Mouse (Mus musculus): ENCODE results near the gene Tex45. TPM values are rescaled to one million over a fixed set of nuclear protein-coding genes. Genes with fewer than 3 reads are reported as not detected.

The Tex45 gene
- polyA plus RNA-seq, 1 experiment from 2014 or later, result not detected

DNA sequence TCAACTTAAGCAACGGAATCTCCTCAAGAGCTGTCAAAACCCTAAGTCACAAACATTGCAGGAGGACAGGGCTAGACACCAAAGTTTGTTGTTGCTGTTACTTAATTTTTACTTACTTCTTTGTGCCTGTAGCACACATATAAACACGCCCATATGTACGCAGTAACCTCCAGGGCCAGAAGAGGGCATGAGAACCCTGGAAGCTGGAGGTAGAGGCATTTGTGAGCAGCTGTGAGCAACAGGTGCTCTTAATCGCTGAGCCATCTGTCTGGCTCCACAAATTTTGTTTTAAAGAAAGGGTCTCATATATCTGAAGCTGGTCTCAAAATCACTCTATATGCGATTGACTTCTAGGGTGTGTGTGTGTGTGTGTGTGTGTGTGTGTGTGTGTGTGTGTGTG, 6.4 kb upstream of the Tex45 start:
- ATAC-seq (peak; percentile 29; the same call in 1 of the 2 replicates), DNase-seq (peak; percentile 67)
- Histone ChIP-seq H3K4me1 (ENCODE audit: insufficient read depth) (peaks cover 6% of the 10 kb centered on the region; the same call in 1 of the 2 replicates), H3K9me3 (ENCODE audit: low read length) (no peaks in the 10 kb centered on the region), H3K27me3 (ENCODE audit: insufficient read depth, low read length) (no peaks in the 10 kb centered on the region), H3K9ac (replicated peaks) (no peak overlapping the region), H3K4me2 (ENCODE audit: low read depth, low read length) (no peak overlapping the region), H3K27ac (ENCODE audit: low read depth) (peak overlapping the region; percentile 39; the same call in 1 of the 2 replicates), H3K4me3 (ENCODE audit: low read depth, low read length) (no peak overlapping the region), H3K36me3 (replicated peaks; ENCODE audit: insufficient read depth, low read length) (peaks cover 6% of the 10 kb centered on the region; the same call in 1 of the 2 replicates)
- TF ChIP-seq CTCF (IDR thresholded peaks at IDR 0.05; ENCODE audit: low read depth), result peak; percentile 78
- TF ChIP-seq EP300 (IDR thresholded peaks at IDR 0.05; ENCODE audit: low read depth), result no peak
- WGBS (ENCODE audit: insufficient replicate concordance), result 64% methylated on average over 5 of the region's 5 CpGs

DNA sequence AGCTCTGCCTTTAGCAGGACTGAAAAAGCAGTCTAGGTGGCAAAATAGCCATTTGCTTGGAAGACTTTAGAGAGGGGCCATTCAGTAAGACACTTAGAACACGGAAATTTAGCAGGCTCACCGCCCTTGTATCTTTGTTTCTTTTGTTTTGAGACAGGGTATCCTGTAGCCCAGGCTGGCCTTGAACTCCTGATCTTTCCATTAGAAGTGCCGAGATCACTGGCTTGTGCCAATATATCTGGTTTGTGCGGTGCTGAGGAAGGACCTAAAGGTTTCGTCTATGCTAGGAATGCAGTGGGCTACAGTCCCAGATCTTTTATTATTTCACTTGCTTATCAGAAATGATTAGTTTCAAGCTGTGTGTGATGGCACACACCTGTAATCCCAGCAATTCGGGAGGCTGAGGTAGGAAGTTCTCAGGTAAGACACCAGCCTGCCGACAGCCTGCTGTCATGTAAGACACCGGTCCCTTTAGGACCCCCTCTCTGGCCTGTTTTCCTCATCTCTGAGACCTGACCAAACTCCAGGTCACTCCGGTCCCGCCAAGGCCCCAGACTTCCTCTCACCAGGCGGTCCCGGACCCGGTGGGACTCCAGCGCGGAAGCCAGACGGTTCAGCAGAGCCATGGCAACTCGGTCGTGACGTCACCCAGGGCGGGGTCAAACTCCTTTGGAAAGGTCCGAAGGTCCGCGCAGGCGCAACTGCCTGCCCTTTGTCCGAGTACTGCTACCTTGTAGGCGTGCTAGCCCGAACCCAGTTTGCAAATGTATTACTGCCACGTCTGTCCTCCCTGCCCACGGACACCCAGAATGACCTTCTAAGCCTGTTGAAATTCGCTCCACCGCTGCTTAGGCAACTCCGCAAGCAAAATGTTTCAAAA, 3.4 kb upstream of the Tex45 start, which contains the start of gene Pex11g:
Pex11g (minus strand) TSS at position 675 of the 880 bp plus-strand sequence.
- Histone ChIP-seq H3K36me3 (replicated peaks; ENCODE audit: insufficient read depth, low read length) (no peaks in the 10 kb centered on the region), H3K9me3 (ENCODE audit: low read length) (no peaks in the 10 kb centered on the region), H3K4me3 (ENCODE audit: low read depth, low read length) (peak within 1 kb of the TSS; percentile 53), H3K27me3 (ENCODE audit: insufficient read depth, low read length) (no peaks in the 10 kb centered on the region), H3K4me2 (ENCODE audit: low read depth, low read length) (peak within 1 kb of the TSS; percentile 78), H3K27ac (ENCODE audit: low read depth) (peak within 1 kb of the TSS; percentile 88), H3K4me1 (ENCODE audit: insufficient read depth) (peaks cover 6% of the 10 kb centered on the region; the same call in 1 of the 2 replicates), H3K9ac (replicated peaks) (peak within 1 kb of the TSS; percentile 71)
- WGBS (ENCODE audit: insufficient replicate concordance), result 4% methylated on average over 32 of the region's 32 CpGs
- ATAC-seq (peak; percentile 94), DNase-seq (peak; percentile 98)
- peak; percentile 66 for TF ChIP-seq EP300 (IDR thresholded peaks at IDR 0.05; ENCODE audit: low read depth)
- TF ChIP-seq CTCF (IDR thresholded peaks at IDR 0.05; ENCODE audit: low read depth), result no peak

DNA sequence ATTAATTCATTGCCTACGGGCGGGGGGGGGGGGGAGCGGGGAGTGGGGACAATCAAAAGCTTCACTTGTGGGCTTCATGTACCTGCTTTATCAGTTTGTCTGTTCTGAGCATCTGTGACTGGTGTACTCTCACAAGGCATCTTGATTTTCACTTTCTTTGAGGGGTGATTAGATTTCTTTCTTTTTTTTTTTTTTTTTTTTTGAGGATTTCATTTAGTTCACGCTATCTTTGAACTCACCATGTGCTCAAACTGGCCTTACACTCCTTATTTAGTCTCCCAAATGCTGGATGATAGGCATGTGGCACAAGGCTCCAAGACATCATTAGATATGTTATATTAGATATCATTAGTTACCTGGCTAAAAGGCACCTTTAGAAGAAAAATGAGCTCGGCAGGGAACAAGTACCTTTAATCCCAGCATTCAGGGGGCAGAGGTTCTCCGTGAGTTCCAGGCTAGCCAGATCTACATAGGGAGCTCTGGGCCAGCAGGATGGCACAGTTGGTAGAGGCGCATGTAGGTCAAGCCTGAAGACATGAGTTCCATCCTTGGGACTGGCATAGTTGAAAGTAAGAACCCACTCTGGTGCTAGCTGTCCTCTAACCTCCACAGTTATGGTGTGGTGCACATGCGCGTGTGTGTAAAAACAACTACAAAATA, 2.6 kb upstream of the Tex45 start:
- no peaks in the 10 kb centered on the region for H3K36me3 ChIP-seq (replicated peaks; ENCODE audit: insufficient read depth, low read length)
- peak overlapping the region; percentile 78 for H3K4me2 ChIP-seq (ENCODE audit: low read depth, low read length)
- peak overlapping the region; percentile 53 for H3K4me3 ChIP-seq (ENCODE audit: low read depth, low read length)
- peak overlapping the region; percentile 88 for H3K27ac ChIP-seq (ENCODE audit: low read depth)
- TF ChIP-seq CTCF (IDR thresholded peaks at IDR 0.05; ENCODE audit: low read depth), result no peak
- TF ChIP-seq EP300 (IDR thresholded peaks at IDR 0.05; ENCODE audit: low read depth), result no peak
- no peak for ATAC-seq
- DNase-seq, result no peak
- peaks cover 6% of the 10 kb centered on the region; the same call in 1 of the 2 replicates for H3K4me1 ChIP-seq (ENCODE audit: insufficient read depth)
- H3K9ac ChIP-seq (replicated peaks), result peak overlapping the region; percentile 71
- H3K27me3 ChIP-seq (ENCODE audit: insufficient read depth, low read length), result no peaks in the 10 kb centered on the region
- WGBS (ENCODE audit: insufficient replicate concordance), result 45% methylated on average over 9 of the region's 9 CpGs
- H3K9me3 ChIP-seq (ENCODE audit: low read length), result no peaks in the 10 kb centered on the region

DNA sequence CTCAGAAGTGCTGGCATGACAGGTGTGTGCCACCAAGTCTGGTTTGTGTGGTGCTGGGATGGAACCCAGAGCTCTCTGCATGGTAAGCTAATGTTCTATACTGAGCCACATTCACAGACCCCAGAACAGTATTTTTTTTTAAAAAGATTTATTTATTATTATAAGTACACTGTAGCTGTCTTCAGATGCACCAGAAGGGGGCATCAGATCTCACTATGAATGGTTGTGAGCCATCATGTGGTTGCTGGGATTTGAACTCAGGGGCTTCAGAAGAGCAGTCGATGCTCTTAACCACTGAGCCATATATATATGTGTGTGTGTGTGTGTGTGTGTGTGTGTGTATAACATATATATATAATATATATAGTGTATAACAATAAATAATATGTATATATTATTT, 1.8 kb upstream of the Tex45 start:
- H3K4me1 ChIP-seq (ENCODE audit: insufficient read depth), result peaks cover 6% of the 10 kb centered on the region; the same call in 1 of the 2 replicates
- ATAC-seq (no peak), DNase-seq (no peak)
- no peaks in the 10 kb centered on the region for H3K27me3 ChIP-seq (ENCODE audit: insufficient read depth, low read length)
- no peak overlapping the region for H3K4me3 ChIP-seq (ENCODE audit: low read depth, low read length)
- H3K9me3 ChIP-seq (ENCODE audit: low read length), result no peaks in the 10 kb centered on the region
- TF ChIP-seq CTCF (IDR thresholded peaks at IDR 0.05; ENCODE audit: low read depth) (no peak), EP300 (IDR thresholded peaks at IDR 0.05; ENCODE audit: low read depth) (no peak)
- no peaks in the 10 kb centered on the region for H3K36me3 ChIP-seq (replicated peaks; ENCODE audit: insufficient read depth, low read length)
- H3K4me2 ChIP-seq (ENCODE audit: low read depth, low read length), result no peak overlapping the region
- WGBS (ENCODE audit: insufficient replicate concordance), result 74% methylated on average over 1 of the region's 1 CpGs
- no peak overlapping the region for H3K9ac ChIP-seq (replicated peaks)
- H3K27ac ChIP-seq (ENCODE audit: low read depth), result 0 out of 2 replicates have a peak overlapping the region, but pooled peaks have one; percentile 88

DNA sequence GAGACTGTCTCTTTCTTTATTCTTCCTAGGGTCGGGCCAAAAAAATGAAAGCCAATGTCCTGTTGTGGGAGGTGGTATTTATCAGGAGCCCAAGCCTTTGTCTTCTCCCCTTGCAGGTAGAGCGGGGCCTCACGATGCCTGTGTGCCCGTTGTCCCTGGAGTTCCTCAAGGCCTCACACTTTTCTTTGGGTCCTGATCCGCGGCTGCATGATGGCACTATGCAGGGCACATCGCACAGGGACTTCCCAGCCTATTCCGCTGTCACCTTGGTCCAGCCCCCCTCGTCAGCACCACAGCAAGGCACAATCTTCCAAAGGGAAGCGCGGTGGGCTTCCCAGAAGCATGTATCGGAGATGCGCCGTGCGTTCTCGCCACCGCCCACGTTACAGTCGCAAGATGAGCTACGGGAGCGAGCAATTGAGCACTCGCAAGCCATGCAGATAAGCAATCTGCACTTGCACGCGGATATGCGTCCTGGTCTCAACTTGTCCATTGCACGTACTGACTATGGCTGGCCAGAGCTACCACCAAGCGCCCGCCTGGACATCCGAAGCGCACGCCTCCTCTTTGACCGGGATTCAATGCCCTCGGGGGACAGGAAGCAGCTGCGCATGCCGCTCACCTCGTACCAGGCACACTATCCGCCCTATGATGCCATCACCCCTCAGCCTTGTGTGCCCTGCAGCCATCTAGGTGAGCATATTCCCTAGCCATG, 5.2 kb downstream of the Tex45 start:
- no peak overlapping the region for H3K27ac ChIP-seq (ENCODE audit: low read depth)
- ATAC-seq, result peak; percentile 19; the same call in 1 of the 2 replicates
- H3K4me3 ChIP-seq (ENCODE audit: low read depth, low read length), result no peak overlapping the region
- H3K36me3 ChIP-seq (replicated peaks; ENCODE audit: insufficient read depth, low read length), result no peaks in the 10 kb centered on the region
- TF ChIP-seq EP300 (IDR thresholded peaks at IDR 0.05; ENCODE audit: low read depth), result no peak
- no peak for DNase-seq
- H3K4me2 ChIP-seq (ENCODE audit: low read depth, low read length), result peak overlapping the region; percentile 48; the same call in 1 of the 2 replicates
- H3K9me3 ChIP-seq (ENCODE audit: low read length), result no peaks in the 10 kb centered on the region
- 27% methylated on average over 37 of the region's 37 CpGs for WGBS (ENCODE audit: insufficient replicate concordance)
- H3K9ac ChIP-seq (replicated peaks), result no peak overlapping the region
- H3K4me1 ChIP-seq (ENCODE audit: insufficient read depth), result 0 out of 2 replicates have a peak, but pooled peaks cover 3% of the 10 kb centered on the region
- H3K27me3 ChIP-seq (ENCODE audit: insufficient read depth, low read length), result peaks cover 7% of the 10 kb centered on the region; the same call in 1 of the 2 replicates

Measured in liver, postnatal 0 days (tissue).